Mouse (Mus musculus) adrenal gland, adult (tissue): ENCODE results near the gene Zranb3.

Source experiments
- DNase-seq, 2 experiments: peaks; one replicate each; pipeline ENCODE4 v3.0.0; 2022 to 2023; ENCODE audit warnings: low spot score in 1 of 2; ENCODE audit not compliant: inconsistent age in 2 of 2

The Zranb3 gene

DNA sequence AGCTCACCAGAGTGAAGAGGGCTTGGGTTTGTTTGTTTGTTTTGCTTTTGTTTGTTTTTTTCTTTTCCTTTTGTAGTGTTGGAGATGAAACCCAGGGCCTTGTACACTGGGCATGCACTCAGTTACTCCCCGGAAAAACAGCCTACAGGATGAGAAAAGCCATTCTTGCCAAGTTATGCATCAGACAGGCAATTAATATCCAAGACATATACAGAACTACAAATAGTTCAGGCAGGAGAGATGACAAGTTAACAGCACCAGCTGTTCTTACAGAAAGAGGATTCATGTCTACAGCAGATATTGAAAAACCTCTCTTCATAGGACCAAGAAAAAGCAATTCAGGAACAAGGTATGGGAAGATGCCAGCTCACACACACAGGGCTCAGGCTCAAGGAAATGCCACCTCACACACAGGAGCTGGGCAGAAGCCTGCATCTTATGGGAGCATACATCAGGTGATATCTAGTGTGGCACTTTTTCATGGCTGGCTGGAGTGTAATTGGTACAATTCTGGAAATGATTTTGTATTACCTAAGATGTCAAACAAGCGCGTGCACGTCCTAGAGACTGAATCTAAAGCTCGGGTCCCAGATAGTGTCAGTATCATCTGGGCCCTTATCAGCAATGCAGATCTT is 156.1 kb downstream of the Zranb3 start:
- DNase-seq: peak in 1 of 2 experiments; percentile 62

DNA sequence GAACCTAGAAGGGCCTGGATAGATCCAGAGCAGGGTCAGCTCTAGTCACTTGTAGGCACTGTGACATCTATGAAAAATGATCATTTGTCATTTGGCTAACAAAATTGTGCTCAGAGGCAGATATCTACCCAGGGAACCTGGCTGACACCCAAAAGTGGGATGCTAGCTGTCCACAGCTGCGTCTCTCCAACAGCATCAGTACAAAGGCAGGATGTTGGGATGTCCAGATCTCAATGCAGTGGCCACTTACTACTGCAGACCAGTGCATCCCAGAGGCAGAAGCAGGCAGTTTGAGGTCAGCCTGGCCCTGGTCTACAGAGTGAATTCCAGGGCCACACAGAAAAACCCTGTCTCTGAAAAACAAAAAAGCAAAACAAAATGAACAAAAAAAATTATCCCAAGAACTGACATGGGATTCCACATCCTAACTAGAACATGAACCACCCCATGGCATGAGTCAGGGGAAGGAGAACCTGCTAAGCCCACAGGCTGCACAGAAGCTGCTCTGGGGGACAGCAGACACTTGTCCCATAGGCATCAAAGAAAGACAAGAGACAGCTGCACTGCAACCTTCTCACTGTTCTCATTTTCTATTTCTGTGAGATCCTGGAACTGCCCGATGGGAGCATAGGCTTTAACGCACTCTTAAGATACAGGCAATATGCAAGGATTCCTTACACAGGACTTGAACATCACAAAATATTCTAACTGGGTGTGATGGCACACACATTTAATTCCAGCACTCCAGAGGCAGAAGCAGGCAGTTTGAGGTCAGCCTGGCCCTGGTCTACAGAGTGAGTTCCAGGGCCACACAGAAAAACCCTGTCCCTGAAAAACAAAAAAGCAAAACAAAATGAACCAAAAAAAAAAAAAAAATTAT is 156.9 kb downstream of the Zranb3 start:
- peak in 1 of 2 experiments; percentile 71 for DNase-seq

DNA sequence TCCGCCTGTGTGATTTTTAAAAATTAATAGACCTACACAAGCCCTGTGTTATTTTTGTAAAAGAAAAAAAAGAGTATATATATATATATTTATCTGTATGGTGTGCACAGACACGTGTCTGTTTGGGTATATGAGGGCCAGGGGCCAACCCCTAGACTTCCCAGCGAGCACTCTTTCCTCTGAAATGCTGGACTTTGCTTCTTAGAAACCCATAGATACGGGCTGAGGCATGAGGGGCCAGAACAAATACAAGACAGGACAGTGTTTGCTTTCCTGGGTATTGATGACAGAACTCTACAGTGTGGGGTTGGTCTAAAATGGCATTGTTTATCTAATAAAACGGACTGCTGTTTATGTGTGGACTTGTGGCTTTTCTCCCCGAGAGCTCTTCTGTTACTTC is 159.3 kb downstream of the Zranb3 start:
- no peak for DNase-seq

DNA sequence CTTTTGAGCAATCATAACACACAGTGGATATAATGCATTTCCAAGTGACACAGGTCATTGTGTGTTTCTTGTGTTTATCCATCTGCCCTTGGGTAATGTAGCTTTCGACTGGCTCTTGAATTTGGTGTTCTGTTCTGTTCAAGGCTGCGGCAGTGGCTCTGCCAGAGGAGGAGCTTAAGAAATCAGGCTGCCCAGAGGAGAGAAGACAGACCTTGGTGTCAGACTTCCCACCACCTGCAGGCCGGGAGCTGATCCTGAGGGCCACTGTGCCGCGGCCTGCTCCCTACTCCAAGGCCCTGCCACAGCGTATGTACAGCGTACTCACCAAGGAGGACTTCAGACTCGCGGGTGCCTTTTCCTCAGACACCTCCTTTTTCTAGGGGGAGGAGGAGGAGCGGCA is 160.6 kb downstream of the Zranb3 start:
- peak; percentile 63 to 80 for DNase-seq

DNA sequence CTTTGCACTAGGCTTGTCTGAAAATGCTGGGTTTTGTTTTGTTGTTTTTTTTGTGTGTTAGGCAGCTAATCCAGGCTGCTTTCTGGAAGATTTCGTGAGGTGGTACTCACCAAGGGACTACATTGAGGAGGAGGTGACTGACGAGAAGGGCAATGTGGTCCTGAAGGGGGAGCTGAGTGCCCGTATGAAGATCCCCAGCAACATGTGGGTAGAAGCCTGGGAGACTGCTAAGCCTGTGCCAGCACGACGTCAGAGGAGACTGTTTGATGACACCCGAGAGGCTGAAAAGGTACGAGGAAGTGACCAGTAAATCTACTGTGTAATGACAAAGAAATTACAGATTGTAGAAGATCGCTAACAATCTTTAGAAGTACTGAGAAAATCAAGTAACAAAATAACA is 165.6 kb downstream of the Zranb3 start:
- DNase-seq: peak; percentile 35 to 55

DNA sequence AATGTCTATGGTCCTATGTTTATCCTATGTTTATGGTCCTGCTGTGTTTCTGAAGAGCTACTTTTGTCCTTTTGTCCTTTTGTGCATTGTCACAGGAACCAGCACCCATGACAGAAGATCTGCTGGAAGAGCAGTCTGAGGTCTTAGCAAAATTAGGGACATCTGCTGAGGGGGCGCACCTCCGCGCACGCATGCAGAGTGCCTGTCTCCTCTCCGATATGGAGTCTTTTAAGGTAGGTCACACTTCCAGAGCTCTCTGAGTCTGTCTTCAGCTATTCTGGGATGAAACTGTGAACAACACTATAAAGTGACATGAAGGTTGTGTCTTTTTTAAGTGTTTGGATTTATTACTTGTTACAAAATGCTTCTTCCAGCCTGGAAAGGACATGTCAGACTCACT is 168.5 kb downstream of the Zranb3 start:
- DNase-seq: no peak

DNA sequence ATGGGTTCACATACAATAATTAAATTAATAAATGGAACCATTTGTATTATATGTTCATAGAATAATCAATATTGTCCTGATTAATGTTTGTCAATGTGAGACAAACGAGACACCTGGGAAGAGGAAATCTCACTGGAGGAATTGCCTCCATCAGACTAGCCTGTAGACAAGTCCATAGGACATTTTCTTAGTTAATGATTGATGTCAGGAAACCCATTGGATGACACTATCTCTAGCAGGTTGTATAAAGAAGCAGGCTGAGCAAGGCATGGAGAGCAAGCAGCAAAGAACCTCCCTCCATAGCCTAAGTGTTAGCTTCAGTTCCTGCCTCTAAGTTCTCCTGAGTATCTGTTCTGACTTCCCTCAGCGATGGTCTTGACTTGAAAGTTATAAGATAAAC is 169.4 kb downstream of the Zranb3 start:
- DNase-seq: no peak

DNA sequence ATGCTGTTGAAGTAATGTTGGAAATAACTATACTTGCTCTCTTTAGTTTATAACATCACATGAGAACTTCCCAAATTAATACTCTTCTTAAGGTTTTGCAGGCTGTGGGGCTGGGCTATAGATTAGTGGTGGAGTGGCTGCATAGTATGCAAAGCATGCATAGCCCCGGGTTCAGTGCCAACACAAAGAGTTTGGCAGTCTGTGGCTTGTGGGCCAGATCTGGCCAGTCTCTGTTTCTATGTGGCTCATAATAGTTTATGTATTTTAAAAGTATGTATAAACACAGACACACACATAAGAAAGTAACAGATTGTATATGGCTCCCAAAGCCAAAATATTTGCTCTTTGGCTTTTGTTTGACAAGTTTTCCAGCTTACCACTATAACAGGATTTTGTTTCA is 187.0 kb downstream of the Zranb3 start:
- no peak for DNase-seq

DNA sequence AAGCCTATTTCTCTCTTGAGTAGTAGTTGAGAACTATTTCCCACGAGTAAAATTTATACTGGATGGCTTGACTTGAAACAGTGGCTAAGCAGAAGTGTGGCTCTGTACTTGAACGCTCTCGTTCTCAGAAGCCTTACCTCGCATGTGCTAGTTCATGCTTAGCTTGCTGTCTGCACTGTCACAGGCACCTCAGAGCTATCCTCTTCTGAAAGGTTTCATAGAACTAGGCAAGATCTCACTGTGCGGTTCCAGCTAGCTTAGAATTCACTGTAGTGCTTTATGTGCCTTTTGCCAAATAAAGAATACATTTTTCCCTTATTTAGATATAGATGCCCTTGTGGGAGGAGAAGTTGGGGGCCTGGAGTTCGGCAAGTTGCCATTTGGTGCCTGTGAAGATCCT is 187.5 kb downstream of the Zranb3 start:
- no peak for DNase-seq

DNA sequence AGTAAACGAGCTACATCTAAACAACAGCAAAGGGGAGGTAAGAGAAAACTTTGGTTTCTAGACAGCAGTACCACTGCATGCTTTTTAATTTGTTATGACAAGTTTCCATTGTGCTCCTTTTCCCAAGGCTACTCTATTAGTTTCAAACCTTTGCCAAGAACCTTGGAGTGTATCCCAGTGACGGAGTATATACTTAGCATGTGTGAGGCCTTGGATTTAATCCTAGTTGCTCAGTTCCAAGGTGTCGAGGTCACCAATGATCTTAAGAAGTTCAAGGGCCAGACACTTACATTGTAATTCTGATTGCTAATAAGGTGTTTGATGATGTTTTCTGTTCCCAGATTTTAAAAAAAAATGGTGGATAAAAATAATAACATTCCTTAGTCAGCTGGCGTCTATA is 189.7 kb downstream of the Zranb3 start:
- DNase-seq: peak in 1 of 2 experiments; percentile 68

DNA sequence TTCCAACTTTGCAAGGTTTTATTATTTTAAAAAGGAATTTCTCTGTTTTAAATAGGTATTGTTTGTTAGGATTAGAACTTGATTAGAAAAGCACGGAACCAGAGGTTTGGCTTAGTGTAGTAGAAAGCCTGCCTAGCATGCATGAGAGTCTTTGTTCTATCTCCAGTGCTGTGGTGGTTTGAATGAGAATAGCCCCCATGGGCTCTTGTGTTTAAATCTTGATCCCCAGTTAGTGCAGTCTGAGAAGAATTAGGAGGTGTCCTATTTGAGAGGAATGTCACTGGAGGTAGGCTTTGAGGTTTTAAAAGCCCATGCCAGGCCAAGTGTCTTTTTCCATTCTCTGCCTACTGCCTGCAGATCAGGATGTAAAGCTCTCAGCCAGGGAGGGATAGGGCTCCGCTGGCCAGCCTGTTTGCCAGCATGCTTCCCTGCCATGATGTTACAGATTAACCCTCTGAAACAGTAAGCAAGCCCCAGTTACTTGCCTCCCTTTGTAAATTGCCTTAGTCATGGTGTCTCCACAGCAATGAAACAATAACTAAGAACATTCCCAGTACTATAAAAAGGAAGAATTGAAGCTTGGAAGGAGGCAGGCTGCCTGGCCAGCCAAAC is 198.0 kb downstream of the Zranb3 start:
- no peak for DNase-seq
